Mouse (Mus musculus): ENCODE results near the gene Rpgrip1l. TPM values are rescaled to one million over a fixed set of nuclear protein-coding genes. Genes with fewer than 3 reads are reported as not detected.

The Rpgrip1l gene
- polyA plus RNA-seq, 1 experiment from 2014 or later: 5.5 TPM

DNA sequence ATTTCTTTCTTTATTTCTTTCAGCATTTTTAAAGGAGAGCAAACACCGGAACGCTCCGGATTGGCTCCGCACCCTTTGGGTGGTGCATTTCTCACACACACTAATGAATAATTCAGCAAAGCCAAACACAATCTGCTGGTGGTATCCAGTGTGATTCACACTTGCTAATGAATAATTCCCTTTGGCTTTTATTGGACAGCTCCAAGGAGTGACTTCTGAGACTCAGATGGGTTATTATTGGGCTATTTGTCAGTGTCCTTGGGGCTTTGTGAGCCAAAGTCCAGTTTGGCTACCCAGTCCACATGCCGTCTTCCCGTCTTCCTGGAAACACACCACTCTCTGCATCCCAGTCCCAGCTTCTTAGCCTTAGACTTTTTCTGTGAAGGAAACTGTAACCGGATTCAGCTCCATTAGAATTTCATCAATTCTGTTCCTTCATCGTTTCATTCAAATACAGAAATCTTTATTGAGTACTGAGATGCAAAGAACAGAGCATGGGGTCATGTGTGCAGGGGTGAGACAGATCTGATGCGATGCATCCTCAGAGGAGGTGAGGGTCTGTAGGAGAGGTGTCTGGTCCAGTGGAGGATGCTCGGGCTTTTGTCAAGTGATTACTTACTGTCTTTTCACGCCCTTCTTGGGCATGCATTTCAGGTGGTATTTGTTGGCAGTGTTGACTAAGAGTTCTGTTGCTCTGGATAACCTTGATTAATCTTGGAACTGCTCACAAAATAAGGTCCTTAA, 43.1 kb upstream of the Rpgrip1l start:
- DNase-seq (ENCODE audit: low spot score) (no peak), ATAC-seq (ENCODE audit: low FRiP score, low TSS enrichment) (no peak)
- H3K4me1 ChIP-seq (replicated peaks; ENCODE audit: control insufficient read depth, insufficient read depth): no peaks in the 10 kb centered on the region
- no peak overlapping the region for H3K4me3 ChIP-seq (ENCODE audit: low read depth, low read length)
- H3K27ac ChIP-seq (replicated peaks): no peak overlapping the region
- no peak overlapping the region for H3K4me2 ChIP-seq (replicated peaks; ENCODE audit: low read depth)
- TF ChIP-seq CTCF (IDR thresholded peaks at IDR 0.05; ENCODE audit: low read depth) (no peak), EP300 (optimal IDR thresholded peaks at IDR 0.05) (no peak)
- no peak overlapping the region for H3K9ac ChIP-seq (ENCODE audit: low read length)
- 75% methylated on average over 11 of the region's 11 CpGs for WGBS
- H3K36me3 ChIP-seq (ENCODE audit: control insufficient read depth, insufficient read depth, low read length): no peaks in the 10 kb centered on the region
- no peaks in the 10 kb centered on the region for H3K27me3 ChIP-seq (ENCODE audit: control insufficient read depth, insufficient read depth, low read length)
- no peaks in the 10 kb centered on the region for H3K9me3 ChIP-seq (ENCODE audit: control insufficient read depth, low read length)

DNA sequence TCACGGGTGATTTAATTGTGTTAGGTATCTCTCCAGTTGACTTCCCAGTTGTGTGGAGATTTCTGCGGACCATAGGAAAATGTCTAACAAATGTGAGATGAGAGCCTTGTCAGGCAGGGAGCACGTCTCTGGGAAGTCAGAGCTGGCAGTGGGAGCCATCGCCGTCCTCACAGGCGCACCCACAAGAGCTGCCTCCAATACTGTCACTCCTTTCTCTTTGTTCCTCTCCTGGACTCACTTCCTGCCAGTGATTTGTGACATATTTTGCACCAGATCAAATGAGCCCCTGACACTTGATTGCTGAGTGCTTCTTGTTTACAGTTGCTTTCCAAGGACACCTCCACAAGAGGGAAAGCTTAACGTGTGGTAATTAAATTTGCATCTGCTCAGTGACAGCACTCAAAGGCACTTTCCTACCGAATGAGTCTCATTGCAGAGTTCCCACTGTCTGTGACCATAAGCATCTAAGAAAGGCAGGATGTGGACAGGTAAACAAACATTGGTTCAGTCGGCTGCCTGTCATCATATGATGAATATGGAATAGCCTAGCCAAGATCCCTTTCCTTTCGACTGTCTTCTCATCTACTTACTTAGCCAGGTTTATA, 42.3 kb upstream of the Rpgrip1l start:
- H3K4me1 ChIP-seq (replicated peaks; ENCODE audit: control insufficient read depth, insufficient read depth): 0 out of 2 replicates have a peak, but pooled peaks cover under 1% of the 10 kb centered on the region
- no peaks in the 10 kb centered on the region for H3K36me3 ChIP-seq (ENCODE audit: control insufficient read depth, insufficient read depth, low read length)
- H3K9ac ChIP-seq (ENCODE audit: low read length): no peak overlapping the region
- ATAC-seq (ENCODE audit: low FRiP score, low TSS enrichment) (no peak), DNase-seq (ENCODE audit: low spot score) (no peak)
- H3K27ac ChIP-seq (replicated peaks): no peak overlapping the region
- H3K27me3 ChIP-seq (ENCODE audit: control insufficient read depth, insufficient read depth, low read length): no peaks in the 10 kb centered on the region
- no peaks in the 10 kb centered on the region for H3K9me3 ChIP-seq (ENCODE audit: control insufficient read depth, low read length)
- no peak overlapping the region for H3K4me3 ChIP-seq (ENCODE audit: low read depth, low read length)
- TF ChIP-seq CTCF (IDR thresholded peaks at IDR 0.05; ENCODE audit: low read depth) (no peak), EP300 (optimal IDR thresholded peaks at IDR 0.05) (no peak)
- H3K4me2 ChIP-seq (replicated peaks; ENCODE audit: low read depth): no peak overlapping the region
- WGBS: 52% methylated on average over 10 of the region's 10 CpGs

DNA sequence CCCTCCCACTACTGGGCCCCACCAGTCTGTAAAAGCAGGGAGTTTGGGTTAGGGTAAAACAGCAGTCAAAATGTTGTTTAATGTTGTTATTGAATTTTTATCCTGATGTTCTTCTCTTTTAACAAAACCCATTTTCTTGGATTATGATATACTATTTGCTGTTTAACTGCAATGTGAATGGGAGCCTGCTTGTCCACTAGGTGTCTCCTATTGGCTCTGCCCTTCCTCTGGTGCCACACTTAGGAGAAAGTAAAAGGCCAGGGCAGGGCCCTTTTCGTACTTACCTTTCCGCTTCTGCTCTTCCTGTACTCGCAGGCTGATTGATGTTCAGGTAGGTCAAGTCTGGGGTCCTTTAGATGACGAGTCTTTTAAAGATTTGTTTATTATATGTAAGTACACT, 40.8 kb upstream of the Rpgrip1l start:
- Histone ChIP-seq H3K36me3 (ENCODE audit: control insufficient read depth, insufficient read depth, low read length) (no peaks in the 10 kb centered on the region), H3K4me3 (ENCODE audit: low read depth, low read length) (no peak overlapping the region), H3K4me1 (replicated peaks; ENCODE audit: control insufficient read depth, insufficient read depth) (0 out of 2 replicates have a peak, but pooled peaks cover 2% of the 10 kb centered on the region), H3K4me2 (replicated peaks; ENCODE audit: low read depth) (no peak overlapping the region), H3K9ac (ENCODE audit: low read length) (no peak overlapping the region), H3K27me3 (ENCODE audit: control insufficient read depth, insufficient read depth, low read length) (no peaks in the 10 kb centered on the region), H3K27ac (replicated peaks) (no peak overlapping the region), H3K9me3 (ENCODE audit: control insufficient read depth, low read length) (no peaks in the 10 kb centered on the region)
- 76% methylated on average over 4 of the region's 4 CpGs for WGBS
- no peak for ATAC-seq (ENCODE audit: low FRiP score, low TSS enrichment)
- no peak for DNase-seq (ENCODE audit: low spot score)
- peak; percentile 58 for TF ChIP-seq CTCF (IDR thresholded peaks at IDR 0.05; ENCODE audit: low read depth)
- TF ChIP-seq EP300 (optimal IDR thresholded peaks at IDR 0.05): no peak

- Histone ChIP-seq H3K4me3 (ENCODE audit: low read depth, low read length) (no peak overlapping the region), H3K36me3 (ENCODE audit: control insufficient read depth, insufficient read depth, low read length) (no peaks in the 10 kb centered on the region), H3K9me3 (ENCODE audit: control insufficient read depth, low read length) (no peaks in the 10 kb centered on the region), H3K27me3 (ENCODE audit: control insufficient read depth, insufficient read depth, low read length) (no peaks in the 10 kb centered on the region), H3K4me1 (replicated peaks; ENCODE audit: control insufficient read depth, insufficient read depth) (0 out of 2 replicates have a peak, but pooled peaks cover 2% of the 10 kb centered on the region), H3K27ac (replicated peaks) (no peak overlapping the region), H3K4me2 (replicated peaks; ENCODE audit: low read depth) (no peak overlapping the region), H3K9ac (ENCODE audit: low read length) (no peak overlapping the region)
- ATAC-seq (ENCODE audit: low FRiP score, low TSS enrichment) (no peak), DNase-seq (ENCODE audit: low spot score) (no peak)
- TF ChIP-seq CTCF (IDR thresholded peaks at IDR 0.05; ENCODE audit: low read depth): no peak
- TF ChIP-seq EP300 (optimal IDR thresholded peaks at IDR 0.05): no peak
- 67% methylated on average over 5 of the region's 5 CpGs for WGBS
Observed at GRCm38 (mm10) chr8:91353062-91353461, 40.0 kb upstream of the Rpgrip1l start.

DNA sequence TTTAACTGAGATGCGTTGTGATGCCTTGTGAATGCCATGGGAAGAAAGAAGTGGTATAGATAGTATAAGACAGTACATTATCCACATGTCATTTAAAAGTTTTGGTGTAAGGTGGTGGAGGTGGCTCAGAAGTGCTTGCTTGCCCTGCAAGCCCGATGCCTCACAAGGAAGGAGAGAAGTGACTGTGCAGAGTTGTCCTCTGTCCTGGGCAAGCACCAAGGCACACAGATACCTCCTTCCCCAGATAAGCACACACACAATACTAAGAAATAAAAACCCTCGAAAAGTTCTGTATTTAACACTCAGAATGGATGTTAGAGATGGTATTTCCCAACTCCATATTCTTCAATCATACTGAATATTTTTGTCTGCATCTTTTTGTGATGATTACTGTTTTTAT, 39.5 kb upstream of the Rpgrip1l start:
- no peak for TF ChIP-seq EP300 (optimal IDR thresholded peaks at IDR 0.05)
- TF ChIP-seq CTCF (IDR thresholded peaks at IDR 0.05; ENCODE audit: low read depth): no peak
- WGBS: 97% methylated on average over 3 of the region's 3 CpGs
- H3K4me2 ChIP-seq (replicated peaks; ENCODE audit: low read depth): no peak overlapping the region
- no peaks in the 10 kb centered on the region for H3K36me3 ChIP-seq (ENCODE audit: control insufficient read depth, insufficient read depth, low read length)
- H3K27ac ChIP-seq (replicated peaks): no peak overlapping the region
- H3K4me3 ChIP-seq (ENCODE audit: low read depth, low read length): no peak overlapping the region
- no peak overlapping the region for H3K9ac ChIP-seq (ENCODE audit: low read length)
- no peaks in the 10 kb centered on the region for H3K27me3 ChIP-seq (ENCODE audit: control insufficient read depth, insufficient read depth, low read length)
- H3K4me1 ChIP-seq (replicated peaks; ENCODE audit: control insufficient read depth, insufficient read depth): peaks cover 2% of the 10 kb centered on the region; the same call in 1 of the 2 replicates
- DNase-seq (ENCODE audit: low spot score) (no peak), ATAC-seq (ENCODE audit: low FRiP score, low TSS enrichment) (no peak)
- H3K9me3 ChIP-seq (ENCODE audit: control insufficient read depth, low read length): no peaks in the 10 kb centered on the region

GRCm38 (mm10) chr8:91350628-91351027, 37.6 kb upstream of the Rpgrip1l start:
- Histone ChIP-seq H3K9ac (ENCODE audit: low read length) (no peak overlapping the region), H3K36me3 (ENCODE audit: control insufficient read depth, insufficient read depth, low read length) (no peaks in the 10 kb centered on the region), H3K27ac (replicated peaks) (0 out of 2 replicates have a peak overlapping the region, but pooled peaks have one; percentile 18), H3K4me2 (replicated peaks; ENCODE audit: low read depth) (no peak overlapping the region), H3K9me3 (ENCODE audit: control insufficient read depth, low read length) (no peaks in the 10 kb centered on the region), H3K27me3 (ENCODE audit: control insufficient read depth, insufficient read depth, low read length) (no peaks in the 10 kb centered on the region), H3K4me3 (ENCODE audit: low read depth, low read length) (no peak overlapping the region), H3K4me1 (replicated peaks; ENCODE audit: control insufficient read depth, insufficient read depth) (peaks cover 2% of the 10 kb centered on the region; the same call in 1 of the 2 replicates)
- 61% methylated on average over 7 of the region's 7 CpGs for WGBS
- TF ChIP-seq EP300 (optimal IDR thresholded peaks at IDR 0.05) (no peak), CTCF (IDR thresholded peaks at IDR 0.05; ENCODE audit: low read depth) (no peak)
- ATAC-seq (ENCODE audit: low FRiP score, low TSS enrichment): no peak
- DNase-seq (ENCODE audit: low spot score): no peak

Data from stomach, postnatal 0 days (tissue).